In genomic region chr6:31601131-31601530, GRCm38 (mm10) we compare ENCODE assay signal across 9 mouse cellular contexts. TPM values are rescaled to one million over a fixed set of nuclear protein-coding genes. Genes with fewer than 3 reads are reported as not detected.
DNase-seq lines count a peak whose midpoint lies in the region; ATAC-seq and TF ChIP-seq lines count a peak whose summit lies in the region.
"Had no signal": no experiment of that assay in that cellular context is flagged by ENCODE, and none has a peak within 500 bp of the region (broad histone marks: within the 10 kb centered on the region; RNA-seq: fewer than 3 reads in every experiment).

No protein-coding gene starts in this region.

- no peak for ATAC-seq in midbrain, embryonic 16.5 days
- ATAC-seq in erythroblast, adult 5-6 weeks (replicated peaks; ENCODE audit: low FRiP score, poor library complexity, severe bottlenecking): no peak
- no peak for ATAC-seq in activated CD4-positive, CD25-positive, alpha-beta regulatory T cell, adult 4 months

- H3K27me3 ChIP-seq in midbrain, embryonic 16.5 days (ENCODE audit: control insufficient read depth, insufficient read depth, low read depth, low read length): no peaks in the 10 kb centered on the region

- no peaks in the 10 kb centered on the region for H3K9me3 ChIP-seq in midbrain, embryonic 16.5 days (replicated peaks; ENCODE audit: control insufficient read depth, low read length, poor library complexity, severe bottlenecking)

- no peak overlapping the region for H3K4me3 ChIP-seq in midbrain, embryonic 16.5 days (ENCODE audit: low read depth, low read length)

- H3K4me2 ChIP-seq in midbrain, embryonic 16.5 days (ENCODE audit: low read length): no peak overlapping the region

- TF ChIP-seq POLR2A in brain, embryonic 14.5 days (IDR thresholded peaks at IDR 0.05; ENCODE audit: borderline replicate concordance, extremely low read depth, insufficient read depth, insufficient read length, poor library complexity, severe bottlenecking): no peak

- 13% methylated on average over 3 of the region's 3 CpGs for WGBS in midbrain, embryonic 16.5 days

- H3K9ac ChIP-seq in midbrain, embryonic 16.5 days (ENCODE audit: low read depth, low read length): no peak overlapping the region

- no peak for TF ChIP-seq CTCF in brain, embryonic 14.5 days (IDR thresholded peaks at IDR 0.05; ENCODE audit: borderline replicate concordance, extremely low read depth, insufficient read depth, insufficient read length)

- H3K36me3 ChIP-seq in midbrain, embryonic 16.5 days (ENCODE audit: control insufficient read depth, insufficient read depth, low read length): no peaks in the 10 kb centered on the region

- 0 out of 2 replicates have a peak overlapping the region, but pooled peaks have one; percentile 8 for H3K27ac ChIP-seq in midbrain, embryonic 16.5 days (ENCODE audit: low read length)

- DNase-seq in kidney, postnatal 25 days: peak; percentile 41 to 44
- DNase-seq in kidney, adult 9 months: no peak
- peak; percentile 88 for DNase-seq in brain, embryonic 14.5 days (ENCODE audit: low read depth)
- peak; percentile 45 for DNase-seq in gastrocnemius, postnatal 25 days
- no peak for DNase-seq in adrenal gland, postnatal 36 days
- DNase-seq: cerebellum, postnatal 36 days had no signal

- peaks cover 17% of the 10 kb centered on the region for H3K4me1 ChIP-seq in midbrain, embryonic 16.5 days (ENCODE audit: control insufficient read depth, insufficient read depth, low read length)

RNA-seq across cellular contexts. Expression of gene Podxl, which starts 37.4 kb away (rescaled TPM):
- 16.6 and 24.5 TPM in 2 replicates for polyA plus RNA-seq in brain, embryonic 14.5 days (2012; rRNA removed)
- total RNA-seq in gastrocnemius, postnatal 25 days (2021): 10 to 100 TPM; 18.5 to 28.4 TPM
- 8.5 and 11.1 TPM in 2 replicates for polyA plus RNA-seq in midbrain, embryonic 16.5 days (2015; fragmentation: Nextera tagmentation; extraction: Ambion mirVana)
- 10 to 100 TPM; 39.4 to 59.5 TPM for total RNA-seq in adrenal gland, postnatal 36 days (2021)
- total RNA-seq in erythroblast, adult 5-6 weeks (2015; ENCODE audit: low replicate concordance): not detected in 2 replicates
- not detected in 2 replicates for total RNA-seq in erythroblast, adult 5-6 weeks (2017; ENCODE audit: low replicate concordance)
- not detected for polyA plus RNA-seq in activated CD4-positive, CD25-positive, alpha-beta regulatory T cell, adult 4 months (2017; shearing (Covaris generic))

Comparison
In these comparisons a context has a peak if more than half of its experiments do, and no peak if none do; other contexts are left out.
1. DNase-seq: peak in kidney, postnatal 25 days (2 of 2), brain, embryonic 14.5 days (single experiment) and gastrocnemius, postnatal 25 days (single experiment); none in kidney, adult 9 months (single experiment) and adrenal gland, postnatal 36 days (0 of 2).
2. RNA of gene Podxl, which starts 37.4 kb away (total RNA-seq): 39.4 to 59.5 TPM in adrenal gland, postnatal 36 days and 18.5 to 28.4 TPM in gastrocnemius, postnatal 25 days; not detected in erythroblast, adult 5-6 weeks; every median in the first group is over 10 times any median in the second.